Mouse (Mus musculus): ENCODE results near the gene 4930402F06Rik. TPM values are rescaled to one million over a fixed set of nuclear protein-coding genes. Genes with fewer than 3 reads are reported as not detected.
A peak's percentile ranks its signal among the peaks of the same experiment; 100 is the strongest.

4930402F06Rik gene
- total RNA-seq, 2 experiments from 2014 or later: not detected

DNA sequence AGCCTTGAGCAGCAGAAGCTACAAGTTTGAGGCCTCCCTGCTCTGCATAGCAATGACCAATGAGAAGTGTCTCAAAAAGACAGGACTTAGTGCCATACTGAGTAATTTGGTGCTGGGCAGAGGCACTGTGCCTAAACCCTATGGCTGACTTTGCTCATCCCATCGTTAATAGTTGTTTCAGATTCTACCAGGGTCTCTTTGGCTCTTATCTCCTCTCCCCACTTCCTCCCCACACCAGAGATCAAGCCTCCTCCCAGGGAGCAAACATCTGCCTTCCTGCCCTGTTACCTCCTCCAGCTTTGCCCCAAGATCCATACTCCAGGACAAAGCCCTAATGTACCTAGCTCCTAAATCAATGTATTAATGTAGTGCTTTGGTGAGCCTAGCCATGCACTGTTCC is 20.3 kb upstream of the 4930402F06Rik start:
- DNase-seq (ENCODE audit: low spot score in 2 of 2): no peak

DNA sequence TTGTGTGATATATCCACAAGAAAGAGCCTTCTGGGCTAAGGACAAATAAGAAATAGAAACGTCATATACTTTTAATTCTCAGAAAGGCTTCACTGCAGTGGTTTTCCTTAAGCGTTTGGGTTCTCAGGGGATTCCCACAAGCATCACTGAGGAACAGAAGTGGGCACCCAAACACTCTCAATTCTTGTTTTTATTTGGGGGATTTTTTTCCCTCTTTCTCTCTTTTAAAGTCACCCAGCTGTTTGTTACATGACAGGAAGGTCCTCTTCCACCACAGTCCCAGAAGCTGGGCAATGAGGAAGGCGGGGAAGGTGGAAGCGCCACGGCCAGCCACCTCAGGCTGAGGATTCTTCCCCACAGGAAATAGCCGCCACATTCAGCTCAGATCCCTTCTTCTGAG is 19.5 kb upstream of the 4930402F06Rik start:
- DNase-seq (ENCODE audit: low spot score in 2 of 2): no peak

DNA sequence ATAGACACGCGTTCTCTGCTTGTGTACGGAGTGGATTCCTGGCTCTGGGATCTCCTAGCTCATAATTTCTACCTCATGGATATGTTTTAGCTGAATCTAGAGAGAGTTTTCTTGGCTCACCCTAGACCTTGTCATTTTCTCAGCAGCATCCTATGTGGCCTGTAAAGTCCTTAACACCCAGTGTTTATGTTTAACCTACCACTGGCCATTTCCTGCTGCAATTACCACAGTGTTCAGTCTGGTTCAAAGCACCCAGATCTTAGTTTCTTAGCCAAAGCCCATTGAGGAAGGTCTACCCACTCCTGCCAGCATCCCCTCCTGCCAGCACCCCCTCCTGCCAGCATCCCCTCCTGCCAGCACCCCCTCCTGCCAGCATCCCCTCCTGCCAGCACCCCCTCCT is 15.8 kb upstream of the 4930402F06Rik start:
- no peak for DNase-seq (ENCODE audit: low spot score in 2 of 2)

DNA sequence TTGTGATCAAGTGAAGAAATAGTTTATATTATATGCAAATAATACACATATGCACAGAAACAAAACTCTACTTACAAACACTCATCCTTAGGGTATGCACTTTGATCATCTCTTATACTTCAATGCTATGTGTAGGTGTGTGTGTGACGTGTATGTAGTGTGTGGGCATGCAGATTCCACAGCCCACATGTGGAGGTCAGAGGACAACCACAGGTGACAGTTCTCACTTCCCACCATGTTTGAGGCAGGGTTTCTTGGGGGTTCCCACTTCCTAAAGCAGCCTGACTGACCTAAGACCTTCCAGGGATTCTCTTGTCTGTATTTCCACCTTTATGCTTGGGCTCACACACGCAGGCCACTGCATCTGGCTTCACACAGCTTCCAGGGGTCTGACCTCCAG is 15.3 kb upstream of the 4930402F06Rik start:
- DNase-seq (ENCODE audit: low spot score in 2 of 2): no peak

DNA sequence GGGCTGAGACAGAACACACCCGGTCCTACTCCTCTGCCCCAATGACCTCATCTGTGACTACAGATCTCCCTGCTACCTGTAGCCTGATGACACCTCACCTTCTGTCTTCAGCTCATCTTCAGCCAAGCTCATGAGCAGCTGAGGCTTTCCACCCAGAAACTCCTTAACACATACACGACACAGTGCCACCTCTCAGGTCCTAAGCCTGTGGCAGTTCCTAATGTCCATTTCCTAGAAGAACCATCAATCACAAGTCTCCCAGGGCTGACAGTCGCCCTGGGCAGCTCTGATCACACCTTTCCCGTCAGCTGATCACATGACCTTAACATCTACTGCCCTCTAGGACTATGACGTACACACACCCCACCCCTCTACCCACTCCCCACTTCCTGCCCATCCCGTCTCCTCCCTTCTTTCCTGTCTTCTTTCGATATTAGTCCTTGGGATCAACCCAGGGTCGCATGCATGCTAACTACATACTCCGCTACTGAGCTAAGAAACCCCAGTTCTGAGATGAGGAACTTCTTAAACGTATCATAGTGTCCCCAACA is 14.7 kb upstream of the 4930402F06Rik start:
- no peak for DNase-seq (ENCODE audit: low spot score in 2 of 2)

DNA sequence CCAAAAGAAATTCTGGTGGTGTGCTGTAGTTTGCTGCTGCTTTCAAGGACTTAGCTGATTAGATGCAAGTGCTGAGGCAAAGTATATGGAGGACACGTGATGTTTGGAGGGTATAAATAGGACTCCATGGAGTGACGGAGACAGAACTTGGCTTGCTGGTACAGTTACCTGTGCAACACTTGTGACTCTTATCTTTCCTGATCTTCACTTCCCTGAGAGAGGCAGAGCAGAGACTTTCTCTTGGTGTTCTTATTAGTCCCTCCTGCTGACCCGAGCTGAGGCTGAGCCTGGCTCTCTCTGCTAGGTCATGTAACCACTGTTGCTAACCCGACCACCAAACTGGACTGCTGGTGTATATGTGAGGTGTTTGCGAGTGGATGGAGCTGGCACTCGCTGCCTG is 12.5 kb upstream of the 4930402F06Rik start:
- no peak for DNase-seq (ENCODE audit: low spot score in 2 of 2)

DNA sequence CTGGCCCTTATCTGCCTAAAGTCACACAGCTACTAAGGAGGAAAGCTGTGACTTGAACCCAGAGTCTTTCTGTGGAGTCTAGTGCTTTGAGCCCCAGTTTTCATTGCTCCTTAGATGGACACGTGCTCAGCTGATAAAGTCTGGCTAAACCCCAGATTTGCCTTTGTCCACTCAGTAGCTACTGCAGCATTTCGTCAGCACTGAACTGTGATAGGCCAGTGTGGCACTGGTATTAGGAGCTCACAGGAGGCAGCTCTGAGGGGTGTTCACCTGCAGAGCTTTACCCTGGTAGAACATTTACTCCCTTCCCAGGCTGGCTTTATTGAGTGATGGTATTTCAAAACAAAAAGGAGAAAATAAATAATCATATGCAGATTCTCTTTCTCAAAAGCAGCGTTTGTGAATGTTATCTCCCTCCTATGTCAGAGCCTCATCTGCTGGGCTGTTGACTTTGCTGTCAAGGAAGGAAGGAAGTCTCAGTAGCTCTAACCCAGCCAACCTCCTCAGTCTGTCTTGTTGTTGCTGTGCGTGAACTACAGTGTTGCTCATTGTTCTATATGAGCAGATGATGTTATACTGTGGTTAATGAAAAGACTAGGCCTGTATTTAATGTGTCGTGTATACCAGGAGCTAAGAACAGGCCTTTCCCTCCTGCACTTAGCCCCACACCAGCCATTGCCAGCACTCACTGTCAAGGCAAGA is 11.6 kb upstream of the 4930402F06Rik start:
- DNase-seq (ENCODE audit: low spot score in 2 of 2): no peak

DNA sequence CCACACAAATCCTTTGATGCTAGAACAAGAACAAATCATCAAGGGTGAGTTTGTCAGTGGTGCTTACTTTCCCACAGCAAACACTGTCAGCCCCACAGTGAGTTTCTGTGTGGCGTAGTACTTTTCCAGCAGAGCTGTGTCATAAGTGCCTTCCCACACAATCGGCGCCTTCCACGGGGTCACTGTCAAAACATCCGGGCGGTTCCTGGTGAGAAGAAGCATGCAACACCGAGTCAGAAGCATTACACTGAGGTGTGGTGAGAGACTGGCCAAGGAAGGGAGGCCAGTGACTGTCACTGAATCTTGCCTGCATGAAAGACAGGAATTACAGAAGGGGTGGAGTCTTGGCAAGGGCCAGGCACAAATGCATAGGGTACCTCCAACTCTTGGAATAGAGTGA is 10.9 kb upstream of the 4930402F06Rik start:
- DNase-seq (ENCODE audit: low spot score in 2 of 2): no peak

DNA sequence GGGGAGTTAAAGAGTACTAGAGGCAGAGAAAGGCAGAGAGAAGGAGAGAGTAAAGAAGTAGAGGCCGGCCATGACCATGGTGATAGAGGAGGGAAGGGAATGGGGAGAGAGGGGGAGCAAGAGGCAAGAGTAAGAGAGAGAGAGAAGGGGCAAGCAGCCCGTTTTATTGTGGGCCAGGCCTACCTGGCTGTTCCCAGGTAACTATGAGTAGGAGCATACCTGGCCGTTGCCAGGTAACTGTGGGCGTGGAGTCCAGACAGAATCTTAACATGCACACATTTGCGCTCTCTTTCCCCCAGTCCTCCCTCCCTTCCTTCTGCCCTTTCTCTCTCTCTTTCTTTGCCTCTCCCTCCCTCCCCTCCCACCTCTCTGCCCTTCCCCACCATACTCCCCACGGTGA is 10.3 kb upstream of the 4930402F06Rik start:
- DNase-seq (ENCODE audit: low spot score in 2 of 2): no peak

DNA sequence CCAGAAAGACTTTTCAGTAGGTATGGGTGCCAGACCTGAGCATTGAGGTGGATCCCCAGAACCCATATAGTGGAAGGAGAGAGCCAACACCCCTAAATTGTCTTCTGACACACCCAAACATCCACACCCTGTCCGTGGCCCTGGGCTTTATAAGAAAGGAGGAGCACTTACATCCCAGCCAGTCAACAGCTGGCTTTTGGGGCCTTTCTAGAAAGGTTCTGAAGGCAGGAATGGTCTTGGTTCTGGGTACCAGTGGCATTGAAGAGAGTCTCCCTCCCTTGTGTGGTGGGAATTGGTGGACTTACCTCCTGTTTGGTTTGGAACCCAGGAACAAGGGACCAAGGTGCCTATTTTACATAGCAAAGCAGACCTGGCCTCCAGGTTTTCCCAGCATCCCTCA is 9.6 kb upstream of the 4930402F06Rik start:
- no peak for DNase-seq (ENCODE audit: low spot score in 2 of 2)

DNA sequence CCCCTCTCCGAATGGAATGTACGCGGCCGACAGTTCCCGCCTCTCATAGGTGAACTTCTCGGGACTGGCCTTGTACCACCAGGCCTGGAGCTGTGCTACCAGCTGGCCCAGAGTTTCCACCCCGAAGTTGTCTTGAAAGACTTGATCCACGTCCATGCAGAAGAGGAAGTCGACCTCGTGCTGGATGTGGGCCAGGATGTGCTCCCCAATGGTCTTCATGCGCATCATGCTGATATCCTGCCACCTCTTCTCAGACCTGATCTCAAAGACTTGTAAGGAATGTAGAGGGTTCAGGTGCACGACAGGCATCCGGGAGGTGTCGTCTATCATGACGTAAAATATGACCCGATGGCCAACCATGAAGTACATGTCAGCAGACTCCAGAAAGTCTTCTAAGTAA is 5.4 kb upstream of the 4930402F06Rik start:
- DNase-seq (ENCODE audit: low spot score in 2 of 2): no peak

DNA sequence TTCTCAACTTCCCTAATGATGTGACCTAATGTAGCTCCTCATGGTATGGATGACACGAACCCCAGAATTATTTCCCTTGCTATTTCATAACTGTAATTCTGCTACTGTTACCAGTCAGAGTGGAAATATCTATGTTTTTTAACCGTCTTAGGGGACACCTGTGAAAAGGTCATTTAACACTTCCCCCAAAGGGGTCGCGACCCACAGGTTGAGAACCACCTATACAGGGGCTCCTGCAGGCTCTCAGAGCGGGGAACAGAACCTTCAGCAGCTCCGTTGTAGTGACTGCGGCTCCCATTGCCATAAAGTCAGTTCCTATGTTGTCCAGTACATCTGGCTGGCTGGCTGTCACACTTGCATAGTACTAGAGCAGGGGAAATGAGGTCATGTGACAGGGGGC is 3.8 kb upstream of the 4930402F06Rik start:
- DNase-seq (ENCODE audit: low spot score in 2 of 2): no peak

DNA sequence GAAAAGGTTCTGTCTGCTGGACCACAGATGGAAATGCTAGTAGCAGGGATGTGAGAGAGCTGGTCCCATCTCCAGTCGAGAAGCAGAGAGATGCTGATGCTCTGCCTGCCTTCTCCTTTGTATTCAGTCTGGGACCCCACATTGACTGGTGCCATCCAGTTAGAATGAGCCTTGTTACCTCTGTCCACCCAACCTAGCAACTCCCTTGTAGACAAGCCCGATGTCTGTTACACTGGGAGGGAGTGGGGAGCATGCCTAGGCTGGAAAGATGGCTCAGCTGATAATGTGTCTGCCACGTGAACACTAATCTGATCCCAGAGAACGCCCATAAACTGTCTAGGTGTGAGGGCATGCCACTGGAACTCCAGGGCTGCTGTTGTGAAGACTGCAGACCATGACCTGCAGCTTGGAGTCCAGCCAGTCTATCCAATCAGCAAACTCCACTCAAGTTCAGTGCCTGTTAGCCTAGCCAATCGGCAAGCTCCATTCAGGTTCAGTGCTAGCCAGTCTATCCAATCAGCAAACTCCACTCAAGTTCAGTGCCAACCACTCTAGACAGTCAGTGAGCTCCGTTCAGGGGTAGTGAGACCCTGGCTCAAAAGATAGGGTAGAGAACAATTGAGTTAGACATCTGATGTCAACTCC is 1.3 kb upstream of the 4930402F06Rik start:
- DNase-seq (ENCODE audit: low spot score in 2 of 2): no peak

DNA sequence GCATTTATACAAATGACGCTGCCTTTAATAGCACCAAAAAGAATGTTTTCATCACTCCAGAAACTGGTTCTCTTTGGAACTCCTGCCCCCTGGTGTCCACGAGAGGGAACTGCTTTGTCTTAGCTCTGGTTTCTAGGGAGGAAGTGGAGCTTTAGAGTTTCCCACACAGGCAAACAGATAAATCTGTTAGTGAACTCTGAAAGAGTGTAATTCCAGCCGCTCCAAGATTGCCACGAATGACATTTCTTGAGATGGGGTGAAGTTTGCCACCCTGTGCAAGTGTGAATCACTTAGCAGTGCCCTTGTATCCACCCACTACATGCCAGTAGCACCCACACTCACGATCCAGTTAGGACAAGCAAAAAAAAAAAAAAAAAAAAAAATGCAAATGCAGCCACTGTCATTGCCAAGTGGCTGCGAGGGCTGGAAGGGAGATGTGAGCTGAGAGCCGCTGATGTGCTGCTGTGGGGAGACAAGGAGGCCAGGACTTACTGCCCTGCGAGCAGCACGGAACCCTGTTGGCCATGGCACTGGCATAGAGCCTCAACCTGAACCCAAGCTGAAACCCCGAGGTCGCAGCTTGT is 707 bp upstream of the 4930402F06Rik start:
- DNase-seq (ENCODE audit: low spot score in 2 of 2): peak; percentile 70 to 84

DNA sequence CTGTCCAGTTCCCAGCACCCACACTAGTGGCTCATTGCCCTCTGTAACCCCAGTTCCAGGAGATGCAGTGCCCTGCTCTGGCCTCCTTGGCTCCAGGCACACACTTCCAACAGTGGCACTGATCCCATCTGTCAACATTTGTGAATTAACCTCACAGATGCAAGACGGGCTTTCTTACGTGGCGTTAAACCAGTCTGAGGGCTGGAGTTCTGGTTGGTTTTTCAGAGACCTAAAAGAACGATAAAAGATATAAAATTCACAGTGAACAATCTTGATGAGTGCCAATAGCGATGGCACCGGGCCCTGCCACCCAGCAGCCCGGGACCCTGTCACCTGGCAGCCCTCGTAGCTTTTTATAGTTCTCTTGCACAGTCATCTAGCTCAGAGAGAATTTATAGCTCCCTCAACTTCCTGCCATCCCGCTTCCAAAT is 11.5 kb downstream of the 4930402F06Rik start:
- DNase-seq (ENCODE audit: low spot score in 2 of 2): no peak

DNA sequence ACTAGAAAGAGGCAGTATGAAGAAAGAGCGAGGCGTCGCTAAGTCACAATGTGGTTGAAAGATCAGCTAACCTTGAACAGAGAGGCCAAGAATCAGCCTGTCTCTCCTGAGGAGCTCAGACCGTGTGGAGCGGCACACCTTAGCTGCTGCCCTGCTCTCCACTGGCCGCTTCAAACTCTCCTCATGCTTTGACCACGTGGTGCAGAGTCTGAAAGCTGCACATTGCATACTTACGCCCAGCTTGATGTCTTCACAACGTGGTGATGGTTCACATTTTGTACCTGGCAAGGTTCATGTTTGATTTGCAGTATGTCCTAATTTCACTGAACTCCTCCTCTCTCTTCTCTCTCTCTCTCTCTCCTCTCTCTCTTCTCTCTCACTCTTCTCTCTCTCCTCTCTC is 17.7 kb downstream of the 4930402F06Rik start:
- no peak for DNase-seq (ENCODE audit: low spot score in 2 of 2)

DNA sequence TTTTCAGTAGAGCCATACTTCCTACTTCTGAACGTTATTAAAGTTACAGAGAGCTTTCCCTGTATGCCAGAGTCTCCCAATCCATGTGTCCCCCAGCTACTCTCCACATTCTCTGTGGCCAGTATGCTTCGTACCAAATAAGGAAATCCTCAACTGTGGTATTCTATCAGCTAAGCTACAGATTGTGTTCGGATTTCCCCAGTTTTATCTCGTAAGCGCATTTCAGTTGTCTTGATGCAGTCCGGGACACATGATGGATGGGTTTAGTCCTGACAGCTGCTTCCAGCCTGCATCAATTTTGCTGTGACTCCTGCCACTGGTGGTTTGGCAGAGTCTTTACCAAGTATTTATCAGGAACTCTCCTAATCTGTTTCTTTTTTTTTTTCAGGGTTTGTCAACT is 19.4 kb downstream of the 4930402F06Rik start:
- no peak for DNase-seq (ENCODE audit: low spot score in 2 of 2)

DNA sequence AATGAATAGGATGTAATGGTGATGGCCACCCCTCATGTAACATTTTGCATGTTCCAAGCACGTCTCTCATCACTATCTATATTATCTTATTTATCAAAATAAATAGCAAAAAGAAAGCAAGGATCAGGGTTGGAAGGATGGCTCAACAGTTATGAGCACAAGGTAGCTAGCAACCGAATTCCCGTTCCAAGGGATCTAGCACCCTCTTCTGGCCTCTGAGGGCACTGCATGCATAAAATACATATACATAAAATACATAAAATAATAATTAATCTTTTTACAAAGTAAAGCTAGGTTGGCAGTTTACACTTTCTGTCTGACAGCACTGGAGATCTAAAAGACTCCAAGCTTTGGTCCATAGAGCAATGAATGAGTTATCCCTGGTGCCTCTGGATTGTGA is 24.0 kb downstream of the 4930402F06Rik start:
- no peak for DNase-seq (ENCODE audit: low spot score in 2 of 2)

DNA sequence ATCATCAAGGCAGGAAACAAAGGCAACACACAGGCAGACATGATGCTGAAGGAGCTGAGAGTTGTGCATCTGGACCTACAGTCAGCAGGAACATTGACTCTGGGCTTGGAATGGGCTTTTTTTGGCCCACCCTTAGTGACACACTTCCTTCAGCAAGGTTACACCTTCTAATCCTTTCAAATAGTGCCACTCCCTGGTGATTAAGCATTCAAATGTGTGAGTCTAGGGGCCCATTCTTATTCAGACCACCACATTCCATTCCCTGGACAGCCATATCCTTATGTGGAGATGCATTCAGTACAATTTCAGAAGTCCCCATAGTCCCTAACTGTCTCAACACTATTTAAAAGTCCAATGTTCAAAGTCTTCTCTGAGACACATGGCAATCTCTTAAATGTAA is 26.3 kb downstream of the 4930402F06Rik start:
- DNase-seq (ENCODE audit: low spot score in 2 of 2): no peak

DNA sequence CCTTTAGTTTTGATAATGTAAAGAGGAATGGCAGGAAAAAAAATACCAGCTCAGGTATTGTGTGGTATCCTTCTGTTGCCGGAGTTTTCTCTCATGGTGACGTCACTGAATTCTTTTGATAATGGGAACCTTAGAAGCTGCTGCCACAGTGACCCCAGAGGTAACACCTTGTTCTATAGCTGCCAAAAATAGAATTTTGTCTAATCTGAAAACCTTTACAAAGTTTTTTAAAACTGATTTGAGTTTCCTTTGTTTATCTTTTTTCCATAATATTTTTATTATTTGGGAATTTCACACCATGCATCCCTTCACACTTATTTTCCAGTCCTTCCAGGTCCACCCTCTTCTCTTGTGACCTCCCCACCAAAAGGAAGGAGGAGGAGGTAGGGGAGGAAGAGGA is 29.3 kb downstream of the 4930402F06Rik start, which contains the start of gene 4930568D16Rik:
Gene 4930568D16Rik, minus strand, starts transcription at position 101 of the 400 bp plus-strand sequence.
- no peak for DNase-seq (ENCODE audit: low spot score in 2 of 2)

DNA sequence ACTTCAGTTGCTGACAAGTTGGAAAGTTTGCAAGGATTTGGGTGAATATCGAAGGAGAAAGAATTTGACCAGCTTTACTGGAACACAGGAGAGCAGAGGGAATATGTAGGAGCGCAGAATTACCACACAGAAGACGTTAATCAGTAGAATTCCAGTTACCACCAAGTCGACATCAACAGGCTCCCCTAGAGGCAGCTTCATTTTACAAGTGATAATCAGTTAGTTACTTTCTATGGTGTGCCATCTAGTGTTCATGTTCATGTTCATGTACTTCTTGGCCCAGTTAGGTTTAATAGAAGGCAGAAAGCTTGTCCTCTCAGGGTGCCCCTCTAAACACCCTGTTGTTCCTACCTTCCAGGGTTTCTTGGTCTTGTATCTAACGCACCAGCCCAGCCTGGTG is 47.8 kb downstream of the 4930402F06Rik start:
- DNase-seq (ENCODE audit: low spot score in 2 of 2): no peak

DNA sequence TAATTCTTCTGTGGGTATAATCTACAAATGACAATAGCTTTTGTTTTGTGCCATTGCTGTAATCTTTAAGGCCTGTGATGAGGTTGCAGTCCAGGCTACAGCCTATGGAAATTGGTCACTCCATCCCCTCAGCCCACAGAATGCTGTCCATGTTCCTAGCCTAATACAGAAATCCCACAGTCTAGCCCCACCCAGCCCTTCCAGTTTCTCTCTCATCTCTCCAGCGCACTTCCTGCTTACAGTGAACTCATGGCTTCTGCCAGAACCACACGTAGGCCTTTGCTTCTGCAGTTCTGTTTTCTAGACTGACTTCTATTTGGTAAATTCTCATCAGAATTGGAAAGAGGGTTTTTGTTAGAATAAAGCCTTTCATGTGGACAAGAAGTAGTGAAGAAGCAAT is 51.0 kb downstream of the 4930402F06Rik start:
- no peak for DNase-seq (ENCODE audit: low spot score in 2 of 2)
